ENCODE assay signal across 16 mouse cellular contexts in the genomic region with DNA sequence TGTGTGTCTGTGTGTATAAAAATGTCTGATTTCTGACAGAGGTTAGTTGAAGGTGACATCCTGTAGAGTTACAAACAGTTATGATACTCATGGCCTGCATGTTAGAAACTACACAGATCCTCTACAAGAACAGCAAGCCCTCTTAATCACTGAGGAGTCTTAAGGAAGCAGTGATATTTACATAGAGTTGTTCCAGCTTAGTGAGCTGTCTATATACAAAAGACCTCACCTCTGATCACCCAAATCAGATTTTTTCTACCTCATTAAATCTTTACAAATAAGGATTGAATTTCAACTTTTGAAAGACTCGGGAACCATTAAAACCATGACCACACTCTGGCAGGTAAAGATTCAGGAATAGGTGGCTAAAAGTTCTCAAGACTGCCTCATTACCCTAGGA.
"Had no signal": no experiment of that assay in that cellular context is flagged by ENCODE, and none has a peak within 500 bp of the region (broad histone marks: within the 10 kb centered on the region; RNA-seq: fewer than 3 reads in every experiment).

No protein-coding gene starts in this region.

- H3K4me3 ChIP-seq: neural tube, embryonic 13.5 days; neural tube, embryonic 15.5 days; stomach, embryonic 15.5 days had no signal

- H3K27ac ChIP-seq: neural tube, embryonic 13.5 days; neural tube, embryonic 15.5 days; stomach, embryonic 15.5 days; stomach, postnatal 0 days had no signal

- DNase-seq: retina, postnatal 1 day; right cerebral cortex, adult 18-20 months; right cerebral cortex, postnatal 14 days; right cerebral cortex, postnatal 25 days; right cerebral cortex, postnatal 4 days; spleen, adult 18-20 months; thymus, adult 18-20 months; thymus, adult 2 months; thymus, postnatal 14 days; thymus, postnatal 25 days; thymus, postnatal 36 days; thymus, postnatal 4 days had no signal

- H3K4me2 ChIP-seq: neural tube, embryonic 13.5 days; neural tube, embryonic 15.5 days; stomach, embryonic 15.5 days had no signal

- H3K36me3 ChIP-seq: neural tube, embryonic 13.5 days; neural tube, embryonic 15.5 days; stomach, embryonic 15.5 days had no signal

- H3K9me3 ChIP-seq: neural tube, embryonic 13.5 days; neural tube, embryonic 15.5 days; stomach, embryonic 15.5 days had no signal

- H3K9ac ChIP-seq: neural tube, embryonic 13.5 days; neural tube, embryonic 15.5 days; stomach, embryonic 15.5 days had no signal

- H3K4me1 ChIP-seq: neural tube, embryonic 13.5 days; neural tube, embryonic 15.5 days; stomach, embryonic 15.5 days had no signal

- H3K27me3 ChIP-seq: neural tube, embryonic 13.5 days; neural tube, embryonic 15.5 days; stomach, embryonic 15.5 days had no signal
